Mouse (Mus musculus) hindbrain, embryonic 14.5 days (tissue): ENCODE measurements around the gene Kdf1. TPM values are rescaled to one million over a fixed set of nuclear protein-coding genes. Genes with fewer than 3 reads are reported as not detected.
"Not testable (repeated sequence)": the region's sequence is repeated elsewhere in the genome, so short reads cannot be mapped to it uniquely, and the experiment has no call there.

Experiments
- ATAC-seq: fragments of 200-750 bp; cut with Nextera tagmentation; 2 replicates; pipeline ENCODE4 v1.8.0; 2017; ENCODE audit warnings: moderate number of reproducible peaks, mild to moderate bottlenecking, moderate TSS enrichment, moderate library complexity; ENCODE audit not compliant: low FRiP score
- DNase-seq: peaks from one replicate; pipeline ENCODE4 v3.0.0-alpha.2; 2015; ENCODE audit warnings: low spot score
- H3K27ac ChIP-seq: fragments of 300-500 bp; sonication (generic); 2 replicates; pipeline ENCODE4 v1.5.1; 2014; ENCODE audit warnings: mild to moderate bottlenecking, moderate library complexity
- H3K27me3 ChIP-seq: fragments of 300-500 bp; sonication (generic); 2 replicates; pipeline ENCODE4 v1.6.1; 2014; ENCODE audit warnings: mild to moderate bottlenecking, low read length, mixed read lengths; ENCODE audit not compliant: control insufficient read depth, insufficient read depth
- H3K36me3 ChIP-seq: fragments of 300-500 bp; sonication (generic); replicated peaks from 2 replicates; pipeline ENCODE4 v1.6.1; 2014; ENCODE audit not compliant: control insufficient read depth, insufficient read depth
- H3K4me1 ChIP-seq: fragments of 300-500 bp; sonication (generic); replicated peaks from 2 replicates; pipeline ENCODE4 v1.6.1; 2014; ENCODE audit warnings: antibody characterized with exemption, low read length, mixed read lengths; ENCODE audit not compliant: control insufficient read depth, insufficient read depth
- H3K4me2 ChIP-seq: fragments of 300-500 bp; sonication (generic); replicated peaks from 2 replicates; pipeline ENCODE4 v1.6.1; 2014; ENCODE audit warnings: mild to moderate bottlenecking, moderate library complexity
- H3K4me3 ChIP-seq: fragments of 300-500 bp; sonication (generic); replicated peaks from 2 replicates; pipeline ENCODE4 v1.5.1; 2014; ENCODE audit warnings: mild to moderate bottlenecking, low read length
- H3K9ac ChIP-seq: fragments of 300-500 bp; sonication (generic); 2 replicates; pipeline ENCODE4 v1.6.1; 2014
- H3K9me3 ChIP-seq: fragments of 300-500 bp; sonication (generic); 2 replicates; pipeline ENCODE4 v1.6.1; 2016; ENCODE audit warnings: low read length; ENCODE audit not compliant: control insufficient read depth
- WGBS: fragments of 180-500 bp; shearing (Covaris S2); extraction: QIAGEN DNeasy Blood & Tissue Kit; methylation state at CpG from one replicate; pipeline ENCODE4 v1.1.7; 2014; 5-methylcytosine and 5-hydroxymethylcytosine counted together
- polyA plus RNA-seq: library from polyadenylated mRNA; unstranded; fragments of >200 nt; fragmentation: Nextera tagmentation; extraction: Ambion mirVana; gene quantifications from 2 replicates; pipeline ENCODE4 v1.2.1, GENCODE M21; 2014

The Kdf1 gene
- polyA plus RNA-seq, 1 experiment from 2014 or later, result not detected

GRCm38 (mm10) chr4:133508990-133509389 lies 9.8 kb upstream of the Kdf1 start:
- H3K9ac ChIP-seq, result no peak overlapping the region
- DNase-seq, result no peak
- H3K36me3 ChIP-seq, result no peaks in the 10 kb centered on the region
- 0 out of 2 replicates have a peak, but pooled peaks cover 20% of the 10 kb centered on the region for H3K27me3 ChIP-seq
- H3K4me3 ChIP-seq, result no peak overlapping the region
- H3K27ac ChIP-seq, result no peak overlapping the region
- no peaks in the 10 kb centered on the region for H3K4me1 ChIP-seq
- H3K4me2 ChIP-seq, result no peak overlapping the region
- WGBS, result 70% methylated on average over 7 of the region's 7 CpGs
- no peaks in the 10 kb centered on the region for H3K9me3 ChIP-seq
- ATAC-seq, result no peak

GRCm38 (mm10) chr4:133511050-133511449 lies 7.7 kb upstream of the Kdf1 start:
- no peak overlapping the region for H3K9ac ChIP-seq
- H3K4me2 ChIP-seq, result no peak overlapping the region
- DNase-seq (no peak), ATAC-seq (no peak)
- 78% methylated on average over 5 of the region's 5 CpGs for WGBS
- H3K4me3 ChIP-seq, result no peak overlapping the region
- no peaks in the 10 kb centered on the region for H3K9me3 ChIP-seq
- no peaks in the 10 kb centered on the region for H3K36me3 ChIP-seq
- H3K27me3 ChIP-seq, result 0 out of 2 replicates have a peak, but pooled peaks cover 7% of the 10 kb centered on the region
- no peak overlapping the region for H3K27ac ChIP-seq
- no peaks in the 10 kb centered on the region for H3K4me1 ChIP-seq

GRCm38 (mm10) chr4:133512511-133512910 lies 6.3 kb upstream of the Kdf1 start:
- not testable (repeated sequence) for H3K4me1 ChIP-seq, H3K4me3 ChIP-seq, H3K27ac ChIP-seq, ATAC-seq, H3K36me3 ChIP-seq, H3K9me3 ChIP-seq, H3K27me3 ChIP-seq, H3K4me2 ChIP-seq, DNase-seq, H3K9ac ChIP-seq
- 64% methylated on average over 4 of the region's 5 CpGs for WGBS

- no peak overlapping the region for H3K4me3 ChIP-seq
- no peak overlapping the region for H3K9ac ChIP-seq
- 13% methylated on average over 8 of the region's 8 CpGs for WGBS
- no peak overlapping the region for H3K27ac ChIP-seq
- DNase-seq, result peak; percentile 79
- H3K27me3 ChIP-seq, result peaks cover 13% of the 10 kb centered on the region
- no peaks in the 10 kb centered on the region for H3K36me3 ChIP-seq
- ATAC-seq, result no peak
- H3K9me3 ChIP-seq, result no peaks in the 10 kb centered on the region
- no peaks in the 10 kb centered on the region for H3K4me1 ChIP-seq
- H3K4me2 ChIP-seq, result no peak overlapping the region
Observed at GRCm38 (mm10) chr4:133512972-133513371, 5.8 kb upstream of the Kdf1 start.

- H3K4me3 ChIP-seq, result peak overlapping the region; percentile 30
- H3K4me2 ChIP-seq, result peak overlapping the region; percentile 40
- no peak overlapping the region for H3K9ac ChIP-seq
- no peaks in the 10 kb centered on the region for H3K36me3 ChIP-seq
- H3K27ac ChIP-seq, result no peak overlapping the region
- H3K4me1 ChIP-seq, result no peaks in the 10 kb centered on the region
- peaks cover 49% of the 10 kb centered on the region for H3K27me3 ChIP-seq
- DNase-seq, result no peak
- 10% methylated on average over 25 of the region's 25 CpGs for WGBS
- ATAC-seq, result 0 out of 2 replicates have a peak, but pooled peaks have one; percentile 8
- no peaks in the 10 kb centered on the region for H3K9me3 ChIP-seq
Observed at GRCm38 (mm10) chr4:133519369-133519665, 554 bp downstream of the Kdf1 start.

- DNase-seq (no peak), ATAC-seq (no peak)
- H3K9ac ChIP-seq, result no peak overlapping the region
- WGBS, result 77% methylated on average over 2 of the region's 2 CpGs
- no peak overlapping the region for H3K4me2 ChIP-seq
- H3K36me3 ChIP-seq, result no peaks in the 10 kb centered on the region
- H3K27ac ChIP-seq, result no peak overlapping the region
- peaks cover 49% of the 10 kb centered on the region for H3K27me3 ChIP-seq
- H3K4me3 ChIP-seq, result no peak overlapping the region
- H3K4me1 ChIP-seq, result no peaks in the 10 kb centered on the region
- no peaks in the 10 kb centered on the region for H3K9me3 ChIP-seq
Observed at GRCm38 (mm10) chr4:133521502-133521901, 2.7 kb downstream of the Kdf1 start.

- H3K4me2 ChIP-seq, result no peak overlapping the region
- no peaks in the 10 kb centered on the region for H3K9me3 ChIP-seq
- no peaks in the 10 kb centered on the region for H3K4me1 ChIP-seq
- WGBS, result 71% methylated on average over 16 of the region's 16 CpGs
- ATAC-seq, result no peak
- no peak overlapping the region for H3K9ac ChIP-seq
- H3K27ac ChIP-seq, result no peak overlapping the region
- no peak overlapping the region for H3K4me3 ChIP-seq
- DNase-seq, result no peak
- H3K36me3 ChIP-seq, result peaks cover 47% of the 10 kb centered on the region
- H3K27me3 ChIP-seq, result no peaks in the 10 kb centered on the region
Observed at GRCm38 (mm10) chr4:133527788-133528187, 9.0 kb downstream of the Kdf1 start.

GRCm38 (mm10) chr4:133532777-133533176 lies 14.0 kb downstream of the Kdf1 start:
- no peaks in the 10 kb centered on the region for H3K27me3 ChIP-seq
- no peak overlapping the region for H3K27ac ChIP-seq
- H3K9ac ChIP-seq, result no peak overlapping the region
- DNase-seq, result no peak
- no peaks in the 10 kb centered on the region for H3K4me1 ChIP-seq
- H3K9me3 ChIP-seq, result no peaks in the 10 kb centered on the region
- no peak for ATAC-seq
- peaks cover 93% of the 10 kb centered on the region for H3K36me3 ChIP-seq
- H3K4me2 ChIP-seq, result no peak overlapping the region
- H3K4me3 ChIP-seq, result no peak overlapping the region
- WGBS, result 84% methylated on average over 3 of the region's 3 CpGs

- H3K36me3 ChIP-seq, result peaks cover 97% of the 10 kb centered on the region
- ATAC-seq (no peak), DNase-seq (no peak)
- no peak overlapping the region for H3K27ac ChIP-seq
- WGBS, result 92% methylated on average over 3 of the region's 3 CpGs
- no peaks in the 10 kb centered on the region for H3K9me3 ChIP-seq
- H3K27me3 ChIP-seq, result no peaks in the 10 kb centered on the region
- H3K4me2 ChIP-seq, result no peak overlapping the region
- no peak overlapping the region for H3K9ac ChIP-seq
- H3K4me1 ChIP-seq, result no peaks in the 10 kb centered on the region
- no peak overlapping the region for H3K4me3 ChIP-seq
Observed at GRCm38 (mm10) chr4:133536081-133536480, 17.3 kb downstream of the Kdf1 start.

- 91% methylated on average over 5 of the region's 5 CpGs for WGBS
- no peak overlapping the region for H3K9ac ChIP-seq
- H3K9me3 ChIP-seq, result no peaks in the 10 kb centered on the region
- H3K4me2 ChIP-seq, result no peak overlapping the region
- H3K36me3 ChIP-seq, result peaks cover 95% of the 10 kb centered on the region
- ATAC-seq (no peak), DNase-seq (no peak)
- H3K27me3 ChIP-seq, result no peaks in the 10 kb centered on the region
- H3K27ac ChIP-seq, result no peak overlapping the region
- no peak overlapping the region for H3K4me3 ChIP-seq
- H3K4me1 ChIP-seq, result no peaks in the 10 kb centered on the region
Observed at GRCm38 (mm10) chr4:133536652-133537051, 17.9 kb downstream of the Kdf1 start.
